Comparison of ENCODE assay signal across 11 mouse cellular contexts in genomic region chr15:27647686-27648085, GRCm38 (mm10). TPM values are rescaled to one million over a fixed set of nuclear protein-coding genes. Genes with fewer than 3 reads are reported as not detected.
DNase-seq lines count a peak whose midpoint lies in the region; ATAC-seq and TF ChIP-seq lines count a peak whose summit lies in the region.
"Had no signal": no experiment of that assay in that cellular context is flagged by ENCODE, and none has a peak within 500 bp of the region (broad histone marks: within the 10 kb centered on the region; RNA-seq: fewer than 3 reads in every experiment).

No protein-coding gene starts in this region.

- no peak overlapping the region for H3K27ac ChIP-seq in embryonic facial prominence, embryonic 11.5 days (replicated peaks; ENCODE audit: low read depth, low read length)
- no peak overlapping the region for H3K27ac ChIP-seq in embryonic facial prominence, embryonic 10.5 days (replicated peaks)
- H3K27ac ChIP-seq in liver, postnatal 0 days (ENCODE audit: low read depth): no peak overlapping the region
- H3K27ac ChIP-seq in midbrain, postnatal 0 days (ENCODE audit: low read depth, low read length): no peak overlapping the region
- H3K27ac ChIP-seq: embryonic facial prominence, embryonic 12.5 days had no signal

- H3K9me3 ChIP-seq in embryonic facial prominence, embryonic 11.5 days (replicated peaks; ENCODE audit: control insufficient read depth, low read length): no peaks in the 10 kb centered on the region
- H3K9me3 ChIP-seq in embryonic facial prominence, embryonic 10.5 days: no peaks in the 10 kb centered on the region
- H3K9me3 ChIP-seq in liver, postnatal 0 days (ENCODE audit: low read length): no peaks in the 10 kb centered on the region
- H3K9me3 ChIP-seq in midbrain, postnatal 0 days (ENCODE audit: low read length): no peaks in the 10 kb centered on the region
- H3K9me3 ChIP-seq: embryonic facial prominence, embryonic 12.5 days had no signal

- 46% methylated on average over 3 of the region's 3 CpGs for WGBS in embryonic facial prominence, embryonic 11.5 days
- 54% methylated on average over 3 of the region's 3 CpGs for WGBS in embryonic facial prominence, embryonic 10.5 days
- 41% methylated on average over 3 of the region's 3 CpGs for WGBS in liver, postnatal 0 days (ENCODE audit: insufficient replicate concordance)
- 50% methylated on average over 3 of the region's 3 CpGs for WGBS in midbrain, postnatal 0 days

- no peak for TF ChIP-seq EP300 in liver, postnatal 0 days (IDR thresholded peaks at IDR 0.05; ENCODE audit: low read depth)

- no peaks in the 10 kb centered on the region for H3K4me1 ChIP-seq in embryonic facial prominence, embryonic 11.5 days (ENCODE audit: control insufficient read depth, insufficient read depth, low read length)
- peaks cover 2% of the 10 kb centered on the region; the same call in 1 of the 2 replicates for H3K4me1 ChIP-seq in embryonic facial prominence, embryonic 10.5 days
- no peaks in the 10 kb centered on the region for H3K4me1 ChIP-seq in liver, postnatal 0 days (ENCODE audit: insufficient read depth)
- H3K4me1 ChIP-seq in midbrain, postnatal 0 days (ENCODE audit: insufficient read depth, low read length): no peaks in the 10 kb centered on the region
- H3K4me1 ChIP-seq: embryonic facial prominence, embryonic 12.5 days had no signal

- H3K9ac ChIP-seq in embryonic facial prominence, embryonic 11.5 days (replicated peaks; ENCODE audit: low read length): no peak overlapping the region
- H3K9ac ChIP-seq in liver, postnatal 0 days (replicated peaks): no peak overlapping the region
- no peak overlapping the region for H3K9ac ChIP-seq in midbrain, postnatal 0 days (replicated peaks; ENCODE audit: low read length, poor library complexity, severe bottlenecking)
- H3K9ac ChIP-seq: embryonic facial prominence, embryonic 12.5 days had no signal

- H3K36me3 ChIP-seq in embryonic facial prominence, embryonic 11.5 days (replicated peaks; ENCODE audit: control insufficient read depth, insufficient read depth, low read depth, low read length): no peaks in the 10 kb centered on the region
- no peaks in the 10 kb centered on the region for H3K36me3 ChIP-seq in embryonic facial prominence, embryonic 10.5 days (replicated peaks)
- H3K36me3 ChIP-seq in liver, postnatal 0 days (replicated peaks; ENCODE audit: insufficient read depth, low read length): no peaks in the 10 kb centered on the region
- no peaks in the 10 kb centered on the region for H3K36me3 ChIP-seq in midbrain, postnatal 0 days (ENCODE audit: insufficient read depth, low read length)
- H3K36me3 ChIP-seq: embryonic facial prominence, embryonic 12.5 days had no signal

- peak; percentile 71 for DNase-seq in embryonic facial prominence, embryonic 11.5 days (ENCODE audit: low spot score)
- no peak for DNase-seq in embryonic facial prominence, embryonic 10.5 days (ENCODE audit: low spot score)
- no peak for DNase-seq in liver, postnatal 0 days
- DNase-seq in liver (no peak), adipocyte (ENCODE audit: low spot score) (peak; percentile 70)
- peak; percentile 82 for DNase-seq in midbrain, postnatal 0 days (ENCODE audit: low spot score)
- no peak for DNase-seq in adrenal gland, adult 2 months
- no peak for DNase-seq in right cerebral cortex, postnatal 4 days
- DNase-seq: kidney, adult 2 months had no signal

- no peaks in the 10 kb centered on the region for H3K27me3 ChIP-seq in embryonic facial prominence, embryonic 11.5 days (ENCODE audit: control insufficient read depth, insufficient read depth, low read length)
- no peaks in the 10 kb centered on the region for H3K27me3 ChIP-seq in embryonic facial prominence, embryonic 10.5 days (replicated peaks; ENCODE audit: low read depth, poor library complexity, severe bottlenecking)
- H3K27me3 ChIP-seq in liver, postnatal 0 days (ENCODE audit: insufficient read depth, low read length): no peaks in the 10 kb centered on the region
- H3K27me3 ChIP-seq in midbrain, postnatal 0 days (ENCODE audit: insufficient read depth, low read length): no peaks in the 10 kb centered on the region
- H3K27me3 ChIP-seq: embryonic facial prominence, embryonic 12.5 days had no signal

- H3K4me2 ChIP-seq in embryonic facial prominence, embryonic 11.5 days (ENCODE audit: low read depth, low read length): no peak overlapping the region
- H3K4me2 ChIP-seq in liver, postnatal 0 days (ENCODE audit: low read depth, low read length): no peak overlapping the region
- no peak overlapping the region for H3K4me2 ChIP-seq in midbrain, postnatal 0 days (ENCODE audit: low read depth, low read length, poor library complexity, severe bottlenecking)
- H3K4me2 ChIP-seq: embryonic facial prominence, embryonic 12.5 days had no signal

- peak; percentile 62 for TF ChIP-seq CTCF in liver, postnatal 0 days (IDR thresholded peaks at IDR 0.05; ENCODE audit: low read depth)
- TF ChIP-seq CTCF in midbrain, postnatal 0 days (IDR thresholded peaks at IDR 0.05): peak; percentile 77

- no peak overlapping the region for H3K4me3 ChIP-seq in embryonic facial prominence, embryonic 11.5 days (ENCODE audit: low read depth, low read length)
- H3K4me3 ChIP-seq in embryonic facial prominence, embryonic 10.5 days: no peak overlapping the region
- H3K4me3 ChIP-seq in liver, postnatal 0 days (ENCODE audit: low read depth, low read length): no peak overlapping the region
- H3K4me3 ChIP-seq in midbrain, postnatal 0 days (ENCODE audit: low read depth, low read length): no peak overlapping the region
- H3K4me3 ChIP-seq: embryonic facial prominence, embryonic 12.5 days; myocyte had no signal

- ATAC-seq in embryonic facial prominence, embryonic 11.5 days (replicated peaks; ENCODE audit: insufficient number of reproducible peaks, low FRiP score, low TSS enrichment, low read depth): no peak
- ATAC-seq in liver, postnatal 0 days: no peak
- no peak for ATAC-seq in midbrain, postnatal 0 days (ENCODE audit: low FRiP score)

RNA-seq across cellular contexts. Expression of gene Otulin, which starts 17.2 kb away (rescaled TPM):
- 38.0 and 41.1 TPM in 2 replicates for polyA plus RNA-seq in embryonic facial prominence, embryonic 11.5 days (2014; fragmentation: Nextera tagmentation; extraction: Ambion mirVana)
- polyA plus RNA-seq in embryonic facial prominence, embryonic 10.5 days (2016; fragmentation: Nextera tagmentation; extraction: Ambion mirVana): 26.4 and 27.7 TPM in 2 replicates
- polyA plus RNA-seq in liver, postnatal 0 days (2015; fragmentation: Nextera tagmentation; extraction: Ambion mirVana): 20.8 and 23.5 TPM in 2 replicates
- total RNA-seq in midbrain, postnatal 0 days (2014; rRNA removed): 17.8 and 24.7 TPM in 2 replicates
- polyA plus RNA-seq in midbrain, postnatal 0 days (2015; fragmentation: Nextera tagmentation; extraction: Ambion mirVana): 19.6 and 23.9 TPM in 2 replicates
- 10 to 100 TPM; 34.7 to 38.7 TPM for total RNA-seq in adrenal gland, adult 2 months (2021)
- 19.4 and 31.2 TPM in 2 replicates for polyA plus RNA-seq in adrenal gland, adult 2 months (2012; rRNA removed)

RNA-seq across cellular contexts. Expression of gene Otulinl, which starts 33.7 kb away (rescaled TPM):
- 14.9 and 15.5 TPM in 2 replicates for polyA plus RNA-seq in embryonic facial prominence, embryonic 11.5 days (2014; fragmentation: Nextera tagmentation; extraction: Ambion mirVana)
- 6.8 and 7.9 TPM in 2 replicates for polyA plus RNA-seq in embryonic facial prominence, embryonic 10.5 days (2016; fragmentation: Nextera tagmentation; extraction: Ambion mirVana)
- 12.3 and 13.7 TPM in 2 replicates for polyA plus RNA-seq in liver, postnatal 0 days (2015; fragmentation: Nextera tagmentation; extraction: Ambion mirVana)
- total RNA-seq in midbrain, postnatal 0 days (2014; rRNA removed): 6.2 and 6.4 TPM in 2 replicates
- 13.0 and 14.9 TPM in 2 replicates for polyA plus RNA-seq in midbrain, postnatal 0 days (2015; fragmentation: Nextera tagmentation; extraction: Ambion mirVana)
- total RNA-seq in adrenal gland, adult 2 months (2021): 1 to 10 TPM; 4.4 to 5.0 TPM
- 1.2 and 1.5 TPM in 2 replicates for polyA plus RNA-seq in adrenal gland, adult 2 months (2012; rRNA removed)

Comparison
In these comparisons a context has a peak if more than half of its experiments do, and no peak if none do; other contexts are left out.
1. DNase-seq: peak in embryonic facial prominence, embryonic 11.5 days (single experiment), adipocyte (single experiment) and midbrain, postnatal 0 days (single experiment); none in embryonic facial prominence, embryonic 10.5 days (single experiment), liver, postnatal 0 days (single experiment), liver (single experiment), adrenal gland, adult 2 months (single experiment) and right cerebral cortex, postnatal 4 days (single experiment).